Mouse (Mus musculus): ENCODE results near the gene B3gat1.

B3gat1 gene

GRCm38 (mm10) chr9:26776122-26776902 lies 42.8 kb downstream of the B3gat1 start:
- DNase-seq (ENCODE audit: extremely low read depth, low read depth): no peak

DNA sequence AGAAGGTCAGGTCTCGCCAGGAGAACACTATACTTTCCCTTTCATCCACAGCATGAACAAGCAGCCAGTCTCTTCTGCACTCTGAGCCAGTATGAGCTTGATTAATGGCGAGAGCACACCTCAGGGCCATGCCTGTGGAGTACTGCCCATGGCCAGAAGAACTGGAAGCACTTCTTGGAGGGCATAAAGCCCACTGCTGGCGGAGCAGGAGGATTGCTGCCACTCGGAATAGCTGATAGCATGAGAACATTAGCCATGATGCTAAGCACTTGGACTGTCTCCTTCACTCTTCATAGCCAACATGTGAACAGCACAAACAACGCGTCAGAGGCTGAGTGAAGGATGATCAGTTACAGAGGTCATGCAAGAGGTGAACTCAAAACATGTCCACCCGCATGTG lies 44.9 kb downstream of the B3gat1 start:
- DNase-seq (ENCODE audit: extremely low read depth, low read depth): no peak

DNA sequence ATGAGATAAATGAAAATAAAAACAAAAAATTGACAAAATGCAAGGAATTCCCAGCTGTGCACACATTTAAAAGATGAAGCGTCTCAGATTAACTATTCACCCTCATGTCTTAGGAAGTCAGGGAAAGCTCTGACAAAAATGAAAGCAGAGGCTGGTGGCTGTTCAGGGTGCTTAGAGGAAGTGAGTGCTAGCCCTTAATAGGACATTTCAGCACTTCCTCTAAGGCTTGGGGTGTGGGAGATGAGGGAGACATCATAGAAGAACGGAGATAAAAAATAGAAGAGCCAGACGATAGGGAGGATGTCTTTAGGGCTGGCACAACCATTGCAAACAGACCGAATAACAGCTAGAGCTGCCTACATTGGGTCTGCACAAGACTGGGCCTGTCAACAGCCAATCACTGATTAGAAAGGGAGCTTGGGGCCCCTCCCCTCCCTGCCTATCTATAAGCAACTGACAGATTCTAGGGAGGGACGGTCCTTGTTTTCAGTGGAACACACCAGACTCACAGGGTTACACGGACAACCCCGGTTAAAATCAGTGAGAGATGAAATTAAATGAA lies 50.0 kb downstream of the B3gat1 start:
- DNase-seq (ENCODE audit: extremely low read depth, low read depth): no peak

GRCm38 (mm10) chr9:26792829-26793228 lies 59.3 kb downstream of the B3gat1 start:
- no peak for DNase-seq (ENCODE audit: extremely low read depth, low read depth)

GRCm38 (mm10) chr9:26798205-26798604 lies 64.7 kb downstream of the B3gat1 start:
- no peak for DNase-seq (ENCODE audit: extremely low read depth, low read depth)

DNA sequence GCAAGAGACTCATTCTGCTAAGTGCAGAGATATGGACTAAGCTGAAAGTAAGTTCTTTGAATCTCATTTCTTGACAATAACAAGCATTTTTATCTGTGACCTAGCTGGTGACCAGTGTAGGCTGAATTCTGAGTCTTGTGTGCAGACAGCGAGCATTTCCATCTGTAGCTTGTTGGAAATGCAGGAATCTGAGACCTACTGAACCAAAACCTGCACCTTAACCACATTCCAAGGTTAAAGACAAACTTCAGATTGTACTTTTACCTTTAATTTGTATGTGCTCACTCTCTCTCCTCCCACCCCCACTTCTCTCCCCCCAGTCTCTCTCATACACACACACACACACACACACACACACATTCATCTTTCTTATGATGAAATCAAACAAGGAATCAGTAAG lies 65.2 kb downstream of the B3gat1 start:
- DNase-seq (ENCODE audit: extremely low read depth, low read depth): no peak

DNA sequence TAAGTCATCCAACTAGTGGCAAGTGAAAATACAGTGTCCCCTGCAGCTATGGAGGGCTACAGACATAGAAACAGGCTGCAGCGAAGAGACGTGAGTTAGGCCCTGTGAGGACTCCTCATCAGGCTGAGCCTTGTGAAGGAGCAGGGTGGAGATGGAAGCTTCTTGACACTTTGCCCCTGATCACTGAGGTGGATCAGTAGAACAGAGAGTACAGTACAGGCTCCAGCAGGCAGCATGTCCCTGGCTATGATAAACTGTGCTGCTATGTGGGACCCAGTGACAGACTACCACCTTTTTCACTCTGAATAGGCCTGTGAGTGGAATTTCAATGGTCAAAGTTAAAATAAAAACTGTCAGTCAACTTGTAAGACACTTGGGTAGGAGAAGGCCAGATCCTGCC lies 66.8 kb downstream of the B3gat1 start:
- no peak for DNase-seq (ENCODE audit: extremely low read depth, low read depth)

DNA sequence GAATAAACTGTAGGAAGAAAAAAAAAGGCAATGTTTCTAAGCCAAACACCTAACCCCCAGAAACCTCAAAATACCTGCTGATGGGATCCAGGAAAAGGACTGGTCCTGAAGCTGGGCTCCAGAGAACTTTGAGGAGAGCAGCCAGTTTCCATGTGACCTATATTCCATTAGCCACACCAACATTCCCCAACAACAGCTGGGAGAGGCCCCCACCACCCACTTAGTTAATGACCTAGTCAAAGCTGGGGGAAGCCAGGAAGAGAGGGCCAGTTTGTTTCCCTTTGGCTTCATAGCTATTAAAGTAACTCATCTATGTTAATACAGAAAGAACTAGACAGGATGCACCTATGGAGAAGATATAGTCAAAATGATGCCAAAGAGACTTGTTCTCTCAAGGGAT lies 70.8 kb downstream of the B3gat1 start:
- no peak for DNase-seq (ENCODE audit: extremely low read depth, low read depth)

GRCm38 (mm10) chr9:26805935-26806666 lies 72.6 kb downstream of the B3gat1 start, which contains the start of gene Glb1l2:
Glb1l2 (minus strand) TSS chr9:26806468.
- no peak for DNase-seq (ENCODE audit: extremely low read depth, low read depth)

DNA sequence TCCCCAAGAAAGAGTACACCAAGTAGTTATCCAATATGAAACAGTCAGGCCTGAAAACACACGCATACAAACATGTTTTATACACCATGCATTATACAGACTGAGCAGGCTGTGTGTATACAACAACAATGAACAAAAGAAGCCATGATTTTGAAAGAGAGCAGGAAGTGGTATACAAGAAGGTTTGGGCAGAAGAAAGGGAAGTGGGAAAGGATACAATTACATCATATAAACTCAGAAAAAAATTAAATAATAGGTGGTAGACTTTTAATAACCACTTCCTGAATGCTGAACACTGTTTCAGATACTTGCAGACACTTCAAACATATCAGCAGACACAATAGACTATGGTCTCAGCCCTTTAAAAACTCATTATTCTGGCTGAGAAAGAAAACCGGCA lies 75.2 kb downstream of the B3gat1 start:
- DNase-seq (ENCODE audit: extremely low read depth, low read depth): no peak

Data from MEL-GATA-1-ER (cell line).